Mouse (Mus musculus): ENCODE data around the gene Gstp3.
"Not testable (repeated sequence)": the region's sequence is repeated elsewhere in the genome, so short reads cannot be mapped to it uniquely, and the experiment has no call there.

GRCm38 (mm10) chr19:4044109-4044508, 15.3 kb downstream of the Gstp3 start:
- not testable (repeated sequence) for TF ChIP-seq CTCF (conservative IDR thresholded peaks at IDR 0.05; ENCODE audit: insufficient read depth, insufficient read length, low read depth, low read length); POLR2A (IDR thresholded peaks at IDR 0.05; ENCODE audit: low read depth, low read length)

All from kidney, adult 2 months (tissue).